Mouse (Mus musculus): ENCODE data around the gene Vav1.
"Not testable (repeated sequence)": the region's sequence is repeated elsewhere in the genome, so short reads cannot be mapped to it uniquely, and the experiment has no call there.

Gene Vav1

DNA sequence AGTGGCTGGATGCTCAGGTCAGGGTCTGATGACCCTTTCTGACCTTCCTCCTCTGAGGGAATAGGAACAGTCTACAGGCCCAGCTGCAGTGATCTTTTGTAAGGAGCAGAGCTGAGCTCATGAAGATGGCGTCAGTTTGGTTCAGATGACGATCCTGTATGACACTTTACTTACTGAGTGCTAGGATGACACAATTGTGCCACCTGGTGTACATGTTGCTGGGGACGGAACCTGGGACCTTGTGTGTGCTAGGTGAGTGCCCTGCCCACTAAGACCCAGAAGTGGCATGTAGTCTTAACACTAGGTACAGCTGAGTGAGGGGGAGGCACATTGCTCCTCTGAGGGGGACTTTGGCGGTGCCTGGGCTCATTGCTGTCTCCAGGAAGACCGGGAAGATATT is 5.0 kb downstream of the Vav1 start:
- no peak for DNase-seq

DNA sequence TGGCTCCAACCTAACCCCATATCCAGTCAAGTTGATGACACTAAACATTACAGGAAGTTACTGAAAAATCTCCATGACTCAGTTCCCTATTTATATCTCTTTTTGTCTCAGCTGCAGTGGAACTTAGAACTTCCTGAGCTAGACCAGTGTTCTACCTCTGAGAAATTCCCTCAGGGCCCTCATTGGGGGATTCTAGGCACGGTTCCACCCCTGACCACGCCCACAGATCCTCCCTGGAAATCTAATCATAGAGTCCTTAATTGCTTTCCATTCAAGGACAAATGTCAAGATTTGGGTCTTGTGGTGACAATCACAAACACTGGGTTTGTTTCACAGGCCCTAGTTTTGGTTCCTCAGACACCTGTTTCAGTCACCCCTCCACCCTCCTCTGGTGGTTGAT is 6.2 kb downstream of the Vav1 start:
- DNase-seq: no peak

DNA sequence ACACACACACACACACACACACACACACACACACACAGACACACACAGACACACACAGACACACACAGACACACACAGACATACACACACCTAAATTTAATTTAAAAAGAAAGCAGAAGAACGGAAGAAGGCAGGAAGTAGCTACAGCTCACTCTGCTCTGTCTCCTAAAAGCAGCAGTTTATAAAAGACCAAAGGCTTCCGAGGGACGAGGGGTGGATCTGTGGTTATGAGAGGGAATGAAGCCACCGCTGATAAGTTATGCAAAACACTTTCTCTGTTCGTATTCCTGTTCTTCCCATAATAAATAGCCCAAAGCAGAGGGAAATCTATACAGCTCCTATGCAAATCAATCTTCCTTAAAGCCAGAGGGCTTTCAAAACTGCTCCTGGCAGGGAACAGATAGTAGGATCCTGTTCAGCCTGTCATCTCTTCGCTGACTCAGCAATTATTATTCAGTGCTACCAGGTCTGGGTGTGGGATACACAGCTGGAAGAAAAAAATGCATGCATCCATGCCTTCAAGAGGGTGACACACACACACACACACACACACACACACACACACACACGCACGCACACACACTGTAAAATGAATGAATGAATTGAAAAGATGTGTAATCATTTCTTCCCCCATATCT is 7.9 kb downstream of the Vav1 start:
- no peak for DNase-seq

DNA sequence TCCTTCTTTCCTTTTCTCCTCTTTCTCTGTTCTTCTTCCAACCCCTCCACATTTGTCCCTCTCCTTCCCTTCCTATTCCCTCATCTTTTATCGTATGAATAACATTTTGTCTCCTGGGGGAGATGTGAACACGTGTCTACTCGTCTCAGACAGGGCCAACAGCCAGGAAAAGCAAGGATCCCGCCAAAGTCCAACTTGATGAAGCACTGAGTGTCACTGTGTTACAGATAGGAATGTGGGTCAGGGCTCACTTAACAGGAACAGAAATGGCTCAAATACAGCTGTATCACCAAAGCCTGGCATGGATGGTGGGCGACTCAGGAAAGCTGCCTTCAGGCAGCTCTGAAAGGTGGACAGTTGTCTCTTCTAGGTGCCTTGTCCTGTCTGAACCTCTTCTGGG is 10.4 kb downstream of the Vav1 start:
- no peak for DNase-seq

DNA sequence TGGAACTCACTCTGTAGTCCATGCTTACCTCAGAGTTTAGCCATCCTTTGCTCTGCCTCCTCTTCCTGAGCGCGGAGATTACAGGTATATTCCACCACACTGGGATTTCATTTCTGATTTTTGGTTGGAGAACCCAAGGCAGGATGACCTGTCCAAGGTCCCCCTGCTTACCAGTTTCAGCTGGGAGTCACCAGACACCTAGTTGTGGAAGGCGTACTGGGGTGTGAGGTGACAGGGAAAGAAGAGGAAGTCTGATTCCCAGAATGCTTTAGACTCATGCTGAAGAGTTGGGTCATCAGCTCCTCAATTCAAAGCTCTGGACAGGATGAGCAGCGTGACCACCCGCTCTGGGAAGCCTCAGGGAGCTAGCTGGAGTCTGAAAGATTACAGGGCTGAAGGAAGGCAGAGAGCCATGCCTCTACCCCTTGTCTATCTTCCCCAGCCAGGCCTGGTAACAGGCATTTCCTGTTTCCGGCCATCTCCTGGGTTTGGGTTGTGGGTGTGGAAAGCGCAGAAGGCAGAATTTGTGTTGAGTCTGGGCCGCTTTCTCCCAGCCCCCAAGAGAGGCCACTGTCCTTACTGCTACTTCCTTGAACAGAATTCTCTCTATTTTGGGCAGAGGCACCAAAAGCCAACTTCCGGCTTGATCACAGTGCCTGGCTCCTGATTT is 11.2 kb downstream of the Vav1 start:
- DNase-seq: no peak

DNA sequence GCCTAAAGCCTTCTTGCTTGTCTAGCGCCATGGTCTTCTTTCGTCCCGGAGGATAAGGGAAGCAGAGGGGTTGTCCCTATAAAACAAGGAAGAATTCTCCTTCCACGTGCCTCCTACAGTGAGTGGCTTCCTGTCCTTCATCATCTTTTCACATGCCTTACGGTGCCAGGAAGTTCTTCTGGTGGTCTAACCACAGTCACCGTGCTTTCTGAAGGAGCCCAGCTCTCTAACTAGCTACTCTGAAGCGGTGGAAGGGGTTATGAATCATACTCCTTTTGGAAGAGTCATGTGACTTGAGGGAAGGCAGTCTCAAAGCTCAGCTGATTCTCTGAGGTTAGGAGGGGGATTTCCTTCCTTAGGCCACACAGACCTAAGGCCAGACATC is 11.8 kb downstream of the Vav1 start:
- no peak for DNase-seq

DNA sequence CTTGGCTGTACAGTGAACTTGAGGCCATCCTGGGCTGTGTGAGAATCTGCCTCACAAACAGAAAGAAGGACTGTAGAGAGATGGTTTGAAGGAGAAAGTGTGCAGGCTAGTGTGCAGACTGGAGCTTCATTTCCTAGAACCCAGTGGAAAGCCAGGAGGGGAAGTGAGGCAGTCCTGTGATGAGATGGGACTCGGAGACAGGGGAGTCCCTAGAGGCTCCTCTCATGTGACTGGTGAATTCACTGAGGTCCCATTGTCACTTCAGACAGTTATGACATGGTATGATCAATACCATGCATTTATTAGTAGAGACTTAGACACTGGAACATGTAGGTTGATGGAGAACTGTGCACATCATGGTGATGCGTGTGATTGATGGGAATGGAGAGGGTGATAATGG is 13.4 kb downstream of the Vav1 start:
- DNase-seq: no peak

DNA sequence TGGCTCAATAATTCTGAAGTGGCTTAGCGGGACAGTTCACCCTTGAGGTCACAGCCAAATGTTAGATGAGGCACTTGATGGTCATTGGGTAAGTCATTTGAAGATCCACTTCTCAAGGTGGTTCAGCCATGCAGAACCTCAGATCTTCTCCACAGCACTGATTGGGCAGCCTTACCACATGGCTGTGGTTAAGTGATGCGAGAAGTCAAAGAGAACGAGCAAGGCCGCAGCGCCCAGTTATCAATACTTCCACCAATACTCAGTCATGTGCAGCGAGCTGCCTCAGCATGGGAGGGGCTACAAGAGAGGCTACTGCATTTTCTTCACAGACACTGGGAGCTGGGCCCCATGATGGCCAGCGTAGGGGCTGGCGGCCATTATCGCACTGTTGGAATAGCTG is 14.1 kb downstream of the Vav1 start:
- no peak for DNase-seq

DNA sequence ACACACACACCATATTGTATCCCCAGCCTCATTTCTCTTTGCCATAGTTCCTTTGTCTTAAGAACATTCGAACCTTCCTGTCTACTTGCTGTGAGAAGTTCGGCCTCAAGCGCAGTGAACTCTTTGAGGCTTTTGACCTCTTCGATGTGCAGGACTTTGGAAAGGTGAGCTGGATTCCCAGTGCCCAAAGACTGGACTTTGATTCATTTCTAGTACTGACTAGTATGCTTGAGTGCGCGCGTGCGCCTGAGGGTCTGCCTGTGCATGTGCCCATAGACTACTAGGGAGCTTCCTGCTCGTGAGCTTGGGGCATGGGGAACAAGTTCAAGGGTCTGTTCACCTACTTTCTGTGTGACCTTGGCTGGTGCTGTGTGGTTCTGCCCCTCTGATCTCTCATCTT is 17.0 kb downstream of the Vav1 start:
- DNase-seq: no peak

DNA sequence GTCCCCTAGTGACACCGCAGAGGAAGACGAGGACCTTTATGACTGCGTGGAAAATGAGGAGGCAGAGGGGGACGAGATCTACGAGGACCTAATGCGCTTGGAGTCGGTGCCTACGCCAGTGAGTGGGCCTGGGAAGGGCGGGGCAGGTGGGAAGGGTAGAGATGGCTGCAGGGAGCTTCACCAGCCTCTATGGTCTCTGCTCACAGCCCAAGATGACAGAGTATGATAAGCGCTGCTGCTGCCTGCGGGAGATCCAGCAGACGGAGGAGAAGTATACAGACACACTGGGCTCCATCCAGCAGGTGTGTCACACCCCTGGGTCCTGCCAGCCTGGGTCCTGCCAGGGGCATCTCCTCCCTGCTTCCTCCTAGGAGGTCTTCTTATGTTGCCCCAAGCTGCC is 18.1 kb downstream of the Vav1 start:
- no peak for DNase-seq

DNA sequence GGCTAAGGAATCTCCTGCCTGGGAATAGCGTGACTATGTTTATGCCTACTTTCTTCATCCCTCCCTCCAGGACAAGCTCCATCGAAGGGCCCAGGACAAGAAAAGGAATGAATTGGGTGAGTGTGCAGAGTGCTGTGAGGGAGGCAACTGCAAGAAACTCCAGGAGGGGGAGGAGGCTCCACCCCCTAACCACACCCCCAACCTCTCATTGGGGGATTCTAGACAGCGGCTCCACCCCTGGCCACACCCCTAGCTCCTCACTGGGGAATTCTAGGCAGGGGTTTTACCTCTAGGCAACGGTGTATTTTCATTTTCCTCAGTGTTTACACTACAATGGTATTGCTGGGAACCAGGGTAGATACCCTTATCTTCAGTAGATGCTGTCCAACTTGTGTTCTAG is 26.7 kb downstream of the Vav1 start:
- no peak for DNase-seq

DNA sequence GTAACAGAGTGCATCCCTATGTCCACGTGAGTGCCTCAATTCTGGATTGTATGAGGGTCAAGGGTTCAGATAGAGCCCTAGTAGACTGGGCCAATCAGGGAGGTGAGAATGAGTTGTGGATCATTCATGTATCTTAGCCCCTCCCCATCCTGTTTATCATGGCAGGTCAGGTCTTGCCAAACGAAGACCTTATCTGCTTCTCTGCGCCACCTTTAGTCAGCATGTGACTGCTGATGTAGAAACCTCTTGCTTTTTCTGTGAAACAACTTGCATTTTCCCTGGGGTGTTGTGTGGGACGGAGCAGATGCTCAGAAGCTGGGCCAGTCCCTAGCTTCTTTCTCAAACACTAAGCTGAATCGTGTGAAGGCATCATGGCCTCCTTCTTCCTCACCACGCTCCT is 28.2 kb downstream of the Vav1 start:
- no peak for DNase-seq

DNA sequence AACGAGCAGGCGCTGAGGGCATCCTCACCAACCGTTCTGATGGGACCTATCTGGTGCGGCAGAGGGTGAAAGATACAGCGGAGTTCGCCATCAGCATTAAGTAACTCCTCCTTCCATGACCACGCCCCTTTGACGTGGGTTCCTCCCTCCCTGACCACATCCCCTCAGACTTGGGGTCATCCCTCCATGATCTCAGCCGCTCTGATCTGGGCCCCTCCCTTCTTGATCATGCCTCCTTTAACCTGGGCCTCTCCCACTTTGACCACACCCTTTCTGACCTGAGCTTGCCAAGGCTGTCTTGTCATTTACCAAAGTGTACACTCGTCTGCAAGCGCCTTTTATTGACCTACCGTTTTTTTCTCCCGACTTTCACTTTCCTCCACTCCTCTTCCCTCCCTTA is 32.9 kb downstream of the Vav1 start:
- DNase-seq: no peak

DNA sequence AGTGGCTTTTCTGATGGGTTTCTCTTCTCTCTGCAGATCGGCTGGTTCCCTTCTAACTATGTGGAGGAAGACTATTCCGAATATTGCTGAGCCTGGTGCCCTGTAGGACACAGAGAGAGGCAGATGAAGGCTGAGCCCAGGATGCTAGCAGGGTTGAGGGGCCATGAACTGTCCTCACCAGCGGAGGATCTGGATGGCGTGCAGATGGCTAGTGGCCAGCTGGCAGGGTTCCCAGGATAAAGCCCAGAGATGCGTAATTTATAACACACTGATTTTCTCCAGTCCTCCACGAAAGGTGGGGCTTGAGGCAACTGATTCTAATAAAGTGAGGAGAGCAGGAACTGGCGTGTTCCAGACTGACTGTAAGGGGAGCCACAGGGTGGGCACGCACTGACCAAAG is 48.7 kb downstream of the Vav1 start:
- no peak for DNase-seq

DNA sequence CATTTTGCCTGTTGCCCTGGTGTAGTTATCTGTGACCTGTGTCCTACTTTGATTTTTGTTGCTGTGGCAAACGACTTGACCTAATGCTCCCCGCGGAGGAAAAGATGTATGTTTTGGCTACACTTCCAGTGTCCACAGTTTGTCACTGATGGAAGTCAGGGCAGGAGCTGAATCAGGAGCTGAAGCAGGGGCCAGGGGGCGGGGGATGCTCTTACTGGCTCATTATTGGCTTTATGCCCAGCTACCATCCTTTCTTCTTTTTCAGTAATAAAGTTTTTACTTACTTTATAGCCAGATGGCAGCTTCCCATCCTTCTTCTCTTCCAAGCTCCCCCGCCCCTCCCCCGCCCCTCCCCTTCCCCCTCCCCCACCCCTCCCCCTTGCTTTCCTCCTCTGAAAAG is 50.0 kb downstream of the Vav1 start:
- DNase-seq: no peak

DNA sequence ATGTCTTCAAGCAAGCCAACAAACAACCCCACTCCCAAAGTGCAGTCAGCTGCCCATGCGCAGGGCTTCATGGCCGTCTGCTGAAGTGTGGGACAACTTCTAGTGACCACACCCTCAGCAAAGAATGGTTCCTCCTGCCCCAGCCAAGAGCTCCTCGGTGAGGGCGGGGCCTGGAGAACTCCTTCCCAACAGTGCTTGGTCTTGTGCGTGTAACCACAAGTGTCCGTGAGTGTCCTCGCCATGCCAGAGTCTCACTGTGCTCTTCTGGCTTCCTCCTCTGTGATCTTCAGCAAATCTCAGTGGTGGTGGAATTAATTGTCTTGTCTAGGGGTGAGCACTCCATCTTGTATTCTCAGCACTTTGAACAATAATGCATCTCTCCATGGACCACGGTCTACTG is 52.1 kb downstream of the Vav1 start:
- no peak for DNase-seq

DNA sequence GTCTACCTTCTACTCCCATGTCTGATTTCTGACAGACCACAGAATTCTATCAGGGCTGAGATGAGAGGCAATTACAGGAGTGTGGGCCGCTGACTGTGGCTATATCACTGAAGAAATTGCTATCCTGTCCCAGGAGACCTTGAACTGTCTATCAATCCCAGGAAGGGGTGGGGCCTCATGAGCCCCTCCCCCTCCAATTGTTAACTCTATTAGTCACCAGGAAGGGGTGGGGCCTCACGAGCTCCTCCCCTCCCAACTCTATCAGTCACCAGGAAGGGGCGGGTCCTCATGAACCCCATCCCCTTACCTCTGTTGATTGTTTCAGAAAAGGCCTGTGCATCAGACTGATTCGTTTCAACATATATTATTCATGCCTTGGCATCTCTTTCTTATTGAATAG is 53.3 kb downstream of the Vav1 start:
- no peak for DNase-seq

DNA sequence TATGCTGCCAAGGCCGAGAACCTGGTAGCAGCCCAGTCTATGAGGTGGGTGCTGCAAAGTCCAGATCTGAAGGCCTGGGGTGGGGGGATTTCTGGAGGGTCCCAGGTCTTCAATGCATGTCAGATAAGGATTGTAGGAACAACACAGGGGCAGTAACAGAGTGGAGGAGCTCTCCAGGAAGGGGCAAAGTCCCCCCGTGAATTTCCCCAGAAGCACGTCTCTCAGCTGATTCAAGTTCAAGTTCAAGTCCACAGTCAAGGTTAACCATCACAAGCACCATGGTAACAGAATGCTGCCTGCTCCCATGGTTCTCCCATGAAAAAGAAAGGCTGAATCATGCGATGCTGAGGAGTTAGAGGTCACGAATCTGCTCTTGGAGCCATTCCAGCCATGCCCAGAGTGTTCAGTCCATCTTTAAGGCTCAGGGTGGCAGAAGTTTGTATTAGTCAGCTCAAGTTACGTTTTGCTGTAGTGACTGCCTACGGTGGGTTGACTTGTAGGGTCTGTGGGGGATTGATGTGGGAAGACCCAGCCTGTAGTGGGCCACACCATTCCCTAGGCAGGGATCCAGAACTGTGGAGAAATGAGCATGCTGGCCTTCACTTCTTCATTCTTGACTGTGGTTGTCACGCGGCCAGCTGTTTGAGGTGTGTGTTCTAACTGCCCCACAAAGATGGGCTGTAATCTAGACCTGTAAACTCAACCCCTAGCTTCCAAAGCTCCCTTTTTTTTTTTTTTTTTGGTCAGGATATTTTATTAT is 55.3 kb downstream of the Vav1 start:
- no peak for DNase-seq

DNA sequence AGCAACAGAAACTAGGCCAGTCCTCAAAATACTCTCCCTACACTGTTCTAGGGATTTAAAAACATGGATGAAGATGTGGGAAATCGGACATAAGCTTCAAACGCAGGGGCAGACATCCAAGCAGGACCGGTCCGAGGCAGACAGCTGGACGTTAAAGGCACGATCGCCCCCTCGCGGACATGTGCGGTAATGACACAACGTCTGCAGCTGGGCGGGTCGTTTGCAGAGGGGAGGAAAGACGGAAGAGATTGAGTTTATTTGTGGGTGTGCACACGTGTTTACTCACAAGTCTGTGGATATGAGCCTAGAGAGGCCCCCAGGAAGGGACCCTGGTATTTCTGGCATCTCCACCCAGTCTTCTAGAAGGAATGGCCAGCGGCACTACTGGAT is 55.9 kb downstream of the Vav1 start:
- DNase-seq: peak; percentile 90

DNA sequence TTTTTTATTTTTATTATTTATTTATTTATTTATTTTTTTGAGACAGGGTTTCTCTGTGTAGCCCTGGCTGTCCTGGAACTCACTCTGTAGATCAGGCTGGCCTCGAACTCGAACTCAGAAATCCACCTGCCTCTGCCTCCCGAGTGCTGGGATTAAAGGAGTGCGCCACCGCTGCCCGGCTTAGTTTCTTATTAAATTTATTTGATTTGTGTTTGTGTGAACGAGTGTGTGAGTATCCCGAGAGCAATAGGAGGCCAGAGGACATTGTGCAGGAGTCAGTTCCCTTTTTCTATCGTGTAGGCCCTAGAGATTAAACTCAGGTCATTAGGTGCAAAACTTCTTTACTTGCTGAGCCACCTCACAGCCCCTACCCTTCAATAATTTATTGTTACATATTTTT is 56.3 kb downstream of the Vav1 start:
- not testable (repeated sequence) for DNase-seq

DNA sequence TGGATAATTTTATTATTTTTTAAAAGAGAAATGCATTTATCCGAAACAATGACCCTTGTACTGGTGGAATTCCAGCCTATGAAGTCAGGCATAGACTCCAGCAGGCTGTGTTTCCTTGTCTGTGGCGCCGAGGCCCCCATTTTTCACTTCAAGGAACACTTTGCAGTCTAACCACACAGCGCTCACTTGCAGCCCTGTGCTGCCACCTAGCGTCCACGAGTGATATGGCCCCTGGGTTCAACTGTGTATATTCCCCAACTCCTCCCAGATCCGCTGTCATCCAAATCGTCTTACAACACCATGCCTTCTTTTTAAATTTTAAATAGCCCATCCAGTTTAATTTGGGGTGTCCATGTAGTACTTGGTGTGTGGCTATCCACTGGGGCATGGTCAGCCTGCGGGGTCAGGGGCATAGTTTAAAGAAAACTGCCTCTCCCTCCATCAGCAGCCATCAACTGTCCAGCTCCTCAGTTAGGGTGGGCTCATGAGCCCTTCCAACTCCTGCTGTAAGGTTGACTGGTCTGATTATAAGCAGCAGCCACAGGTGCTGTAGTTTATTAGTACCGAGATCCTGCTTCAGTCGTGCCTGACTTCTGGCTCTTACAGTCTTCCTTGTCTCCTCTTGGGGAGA is 56.9 kb downstream of the Vav1 start:
- DNase-seq: peak; percentile 92

DNA sequence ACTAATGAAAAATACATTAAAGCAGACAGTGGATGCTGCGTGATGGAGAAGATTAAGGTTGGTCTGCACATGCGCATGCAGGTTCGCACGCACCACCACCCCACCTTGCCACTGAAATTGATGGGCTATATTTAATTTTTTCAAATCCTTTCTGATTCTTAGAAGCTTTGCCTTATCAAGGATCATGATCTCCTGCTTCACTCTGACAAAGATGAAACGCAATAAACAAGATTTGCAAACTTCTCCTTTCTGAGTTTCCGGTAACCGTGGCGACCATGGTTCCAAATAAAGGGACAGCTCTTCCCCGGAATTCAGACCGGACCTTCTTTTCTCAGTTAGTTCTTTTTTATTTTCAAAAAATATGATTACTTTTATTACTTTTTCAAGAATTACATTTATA is 59.1 kb downstream of the Vav1 start:
- DNase-seq: peak; percentile 18

DNA sequence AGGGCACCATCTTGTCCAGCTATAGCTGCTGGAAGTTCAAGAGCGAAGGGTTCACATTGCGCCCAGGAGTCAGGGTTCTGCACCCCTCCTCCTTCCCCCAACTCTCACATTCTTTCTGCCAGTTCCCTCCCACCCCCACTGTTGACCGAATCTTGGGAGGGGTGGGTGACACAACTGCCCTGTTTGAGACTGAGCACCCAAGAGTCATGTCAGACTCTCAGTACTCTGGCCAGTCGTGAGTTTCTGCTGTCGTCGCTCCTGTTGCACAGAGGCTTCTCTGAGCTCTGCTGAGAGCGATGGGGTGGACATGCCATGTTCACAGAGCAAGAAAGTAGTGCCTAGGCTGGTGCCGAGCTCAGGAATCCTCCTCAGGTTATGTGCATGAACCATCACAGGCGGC is 60.4 kb downstream of the Vav1 start:
- DNase-seq: no peak

DNA sequence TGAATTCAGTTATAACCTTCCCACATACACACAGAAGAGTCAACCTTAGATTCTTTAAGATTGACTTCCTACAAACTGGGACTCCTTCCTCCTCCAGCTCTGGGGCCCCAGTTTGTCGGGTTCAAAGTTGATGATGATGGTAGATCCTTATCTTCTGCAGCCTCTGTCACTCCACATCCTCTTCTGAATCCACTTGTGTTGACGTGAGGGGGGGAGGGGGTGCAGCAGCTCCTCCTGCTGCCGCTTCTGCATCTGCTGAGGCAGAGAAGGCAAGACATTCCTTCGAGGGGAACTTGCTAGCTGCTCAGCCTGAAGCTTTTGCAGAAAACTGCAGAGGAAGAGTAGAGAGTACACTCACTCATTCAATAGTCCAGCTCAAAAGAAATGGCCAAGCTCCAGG is 62.7 kb downstream of the Vav1 start:
- DNase-seq: no peak
